Mouse (Mus musculus) heart, adult 8-10 months (tissue): ENCODE results near the gene Atxn1. TPM values are rescaled to one million over a fixed set of nuclear protein-coding genes. Genes with fewer than 3 reads are reported as not detected.
A peak's percentile ranks its signal among the peaks of the same experiment; 100 is the strongest.

ENCODE experiments used
- DNase-seq: peaks from one replicate; pipeline ENCODE4 v3.0.0; 2022; ENCODE audit warnings: low spot score
- total RNA-seq, 4 experiments: library from RNA; stranded (reverse); gene quantifications; 2 replicates each; pipeline ENCODE4 v1.2.4; 2022

The Atxn1 gene
- total RNA-seq, 4 experiments from 2014 or later: 33.5 to 37.8 (median 35.8) TPM

- no peak for DNase-seq
Observed at GRCm38 (mm10) chr13:45931215-45931614, 33.6 kb downstream of the Atxn1 start.

- DNase-seq: no peak
Observed at GRCm38 (mm10) chr13:45929744-45930143, 35.1 kb downstream of the Atxn1 start.

DNA sequence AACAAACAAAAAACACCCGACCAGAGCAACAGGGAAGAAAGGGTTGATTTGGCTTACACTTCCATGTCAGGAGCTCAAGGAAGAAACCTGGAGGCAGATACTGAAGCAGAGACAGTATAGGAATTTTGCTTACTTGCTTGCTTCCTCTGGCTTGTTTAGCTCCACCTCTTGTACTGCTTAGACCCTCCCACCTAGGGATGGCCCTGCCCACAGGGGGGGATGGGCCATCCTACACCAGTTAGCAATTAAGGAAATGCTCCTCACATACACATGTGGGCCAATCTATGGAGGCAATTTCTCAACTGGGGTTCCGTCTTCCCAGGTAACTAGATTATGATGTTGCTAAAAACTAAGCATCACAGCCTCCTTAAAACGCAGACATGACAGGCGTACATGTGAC, 39.5 kb downstream of the Atxn1 start:
- DNase-seq: no peak

- DNase-seq: no peak
Observed at GRCm38 (mm10) chr13:45924555-45924954, 40.3 kb downstream of the Atxn1 start.

DNA sequence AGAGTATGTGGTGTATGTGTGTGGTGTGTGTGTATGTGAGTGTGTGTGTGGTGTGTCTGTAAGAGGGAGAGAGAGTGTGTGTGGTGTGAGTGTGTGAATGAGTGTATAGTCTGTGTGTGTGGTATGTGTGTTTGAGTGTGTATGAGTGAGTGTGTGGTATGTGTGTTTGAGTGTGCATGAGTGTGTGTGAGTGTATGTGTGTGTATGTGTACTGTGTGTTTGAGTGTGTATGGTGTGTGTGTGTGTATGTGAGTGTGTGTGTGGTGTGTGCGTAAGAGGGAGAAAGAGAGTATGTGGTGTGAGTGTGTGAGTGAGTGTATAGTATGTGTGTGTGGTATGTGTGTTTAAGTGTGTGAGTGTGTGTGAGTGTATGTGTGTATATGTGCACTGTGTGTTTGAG, 41.7 kb downstream of the Atxn1 start:
- no peak for DNase-seq

DNA sequence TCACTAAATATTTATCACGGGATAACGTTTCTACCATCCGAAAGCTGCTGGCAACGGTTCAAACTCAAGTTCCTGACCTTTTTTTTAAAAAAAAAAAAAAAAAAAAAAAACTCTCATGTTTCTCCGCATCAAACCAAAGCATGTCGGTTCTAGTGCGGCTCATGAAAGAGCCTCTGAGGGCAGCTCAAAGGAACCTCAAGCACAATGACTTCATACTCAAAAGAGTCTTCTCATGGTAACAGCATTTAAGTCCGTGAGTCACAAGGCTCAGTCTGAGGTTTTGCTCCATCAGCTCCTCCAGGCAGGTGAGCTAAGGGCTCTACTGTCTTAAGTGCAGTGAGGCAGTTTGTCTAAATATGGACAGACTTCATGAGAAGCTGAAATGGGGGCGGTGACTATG, 42.3 kb downstream of the Atxn1 start:
- no peak for DNase-seq

- no peak for DNase-seq
Observed at GRCm38 (mm10) chr13:45918956-45919711, 45.7 kb downstream of the Atxn1 start.

DNA sequence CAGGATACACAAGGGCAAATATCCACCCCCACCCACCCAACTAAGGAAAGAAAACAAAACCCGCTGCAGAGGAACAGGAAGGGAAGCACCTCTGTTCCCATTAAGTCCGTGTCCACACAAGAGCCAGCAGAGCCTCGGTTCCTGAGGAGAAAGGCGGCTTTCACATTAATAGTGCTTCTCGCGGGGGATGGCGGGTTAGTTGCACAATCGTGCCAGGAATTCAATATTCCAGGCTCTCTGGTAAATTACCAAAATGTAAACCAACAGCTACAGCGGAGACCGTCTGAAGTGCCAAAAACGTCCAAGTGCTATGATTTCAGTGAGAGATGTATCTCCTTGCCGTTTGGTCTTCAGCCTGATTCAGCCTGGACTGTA, 46.8 kb downstream of the Atxn1 start:
- DNase-seq: no peak

- DNase-seq: no peak
Observed at GRCm38 (mm10) chr13:45917058-45918005, 47.5 kb downstream of the Atxn1 start.

DNA sequence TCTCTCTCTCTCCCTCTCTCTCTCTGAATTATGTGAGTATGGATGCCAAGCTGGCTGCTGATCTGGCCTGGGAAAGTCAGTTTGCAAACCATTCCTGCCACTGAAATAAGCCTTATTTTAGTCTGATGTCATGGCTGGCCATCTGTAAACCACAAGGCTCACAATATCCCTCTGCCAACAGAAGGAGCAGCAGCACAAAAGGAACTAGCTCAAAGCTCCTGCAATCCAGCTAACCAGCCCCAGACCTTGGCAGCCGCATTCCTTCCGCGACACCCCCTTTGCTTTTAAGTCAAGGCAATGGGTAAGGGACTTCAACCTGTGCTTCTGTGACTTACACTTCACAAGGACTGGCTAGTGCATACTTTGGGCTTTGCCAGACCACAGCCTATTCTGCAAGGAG, 48.9 kb downstream of the Atxn1 start:
- DNase-seq: no peak

DNA sequence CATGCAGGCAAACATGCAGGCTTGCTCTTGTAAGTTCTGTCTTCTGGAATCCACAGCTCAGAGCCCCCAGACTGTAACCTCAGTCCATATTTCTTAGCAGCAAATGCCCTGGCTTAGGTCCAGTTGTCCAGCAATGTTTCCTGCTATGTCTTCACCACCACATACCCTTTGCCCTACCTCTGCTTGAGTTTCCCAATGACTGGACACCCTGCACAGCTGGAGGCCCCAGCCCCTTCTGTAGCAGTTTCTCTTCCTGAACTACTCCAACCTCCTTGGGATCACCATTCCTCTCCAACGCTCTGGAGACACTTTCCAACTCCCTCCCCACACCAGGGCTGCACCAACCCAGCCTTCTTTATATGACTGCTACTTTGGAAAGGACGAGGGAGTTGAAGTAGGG, 49.8 kb downstream of the Atxn1 start:
- no peak for DNase-seq

- no peak for DNase-seq
Observed at GRCm38 (mm10) chr13:45914117-45914516, 50.7 kb downstream of the Atxn1 start.

DNA sequence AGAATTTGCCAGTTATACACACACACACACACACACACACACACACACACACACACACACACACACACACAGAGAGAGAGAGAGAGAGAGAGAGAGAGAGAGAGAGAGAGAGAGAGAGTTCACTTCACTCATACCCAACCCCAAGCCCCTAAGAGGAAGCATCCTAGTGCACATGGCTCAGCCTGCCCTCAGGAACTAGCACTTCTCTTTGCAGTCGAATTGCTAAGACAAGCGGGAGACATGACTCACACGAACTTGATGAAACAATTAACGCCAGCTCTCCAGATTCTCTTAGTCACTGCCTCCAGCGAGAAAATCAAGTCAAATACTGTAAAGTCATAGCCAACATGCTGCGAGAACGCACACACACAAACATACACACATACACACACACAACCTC, 53.0 kb downstream of the Atxn1 start:
- no peak for DNase-seq

DNA sequence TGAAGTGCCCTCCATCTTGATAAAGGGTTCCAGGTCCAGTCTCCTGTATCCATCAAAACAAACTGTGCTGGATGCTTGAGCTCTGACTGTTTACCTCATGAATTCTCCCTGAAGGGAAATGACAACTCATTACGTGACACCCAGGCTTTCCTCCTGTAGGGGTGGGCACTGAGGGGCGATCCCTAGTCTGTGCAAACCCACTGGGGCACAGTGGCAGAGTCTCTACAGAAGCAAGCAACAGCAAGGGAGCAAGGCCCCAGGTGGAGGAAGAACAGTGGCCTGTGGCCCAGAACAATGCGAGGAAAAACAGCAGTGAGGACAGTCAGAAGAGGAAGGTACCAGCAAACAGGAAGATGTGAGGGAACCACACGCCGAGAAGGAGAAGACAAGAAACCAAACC, 53.7 kb downstream of the Atxn1 start:
- no peak for DNase-seq

DNA sequence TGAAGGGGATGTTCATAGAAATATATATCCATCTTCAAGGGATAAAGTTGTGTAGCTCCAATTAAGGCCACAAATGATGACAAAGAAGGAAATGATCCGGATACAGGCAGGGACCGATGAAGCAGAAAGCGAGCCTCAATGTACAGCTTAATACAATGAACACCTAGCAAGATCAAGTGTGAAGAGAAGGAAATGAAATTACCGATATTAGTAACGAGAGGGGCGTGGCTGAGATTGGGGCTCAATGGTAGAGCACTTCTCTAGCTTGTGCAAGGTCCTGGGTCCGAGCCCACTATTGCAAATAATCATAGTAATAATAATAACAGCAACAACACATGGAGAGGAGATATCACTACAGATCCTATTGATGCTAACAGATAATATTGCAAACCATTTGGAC, 54.5 kb downstream of the Atxn1 start:
- DNase-seq: no peak

GRCm38 (mm10) chr13:45907181-45907691, 57.6 kb downstream of the Atxn1 start:
- no peak for DNase-seq

DNA sequence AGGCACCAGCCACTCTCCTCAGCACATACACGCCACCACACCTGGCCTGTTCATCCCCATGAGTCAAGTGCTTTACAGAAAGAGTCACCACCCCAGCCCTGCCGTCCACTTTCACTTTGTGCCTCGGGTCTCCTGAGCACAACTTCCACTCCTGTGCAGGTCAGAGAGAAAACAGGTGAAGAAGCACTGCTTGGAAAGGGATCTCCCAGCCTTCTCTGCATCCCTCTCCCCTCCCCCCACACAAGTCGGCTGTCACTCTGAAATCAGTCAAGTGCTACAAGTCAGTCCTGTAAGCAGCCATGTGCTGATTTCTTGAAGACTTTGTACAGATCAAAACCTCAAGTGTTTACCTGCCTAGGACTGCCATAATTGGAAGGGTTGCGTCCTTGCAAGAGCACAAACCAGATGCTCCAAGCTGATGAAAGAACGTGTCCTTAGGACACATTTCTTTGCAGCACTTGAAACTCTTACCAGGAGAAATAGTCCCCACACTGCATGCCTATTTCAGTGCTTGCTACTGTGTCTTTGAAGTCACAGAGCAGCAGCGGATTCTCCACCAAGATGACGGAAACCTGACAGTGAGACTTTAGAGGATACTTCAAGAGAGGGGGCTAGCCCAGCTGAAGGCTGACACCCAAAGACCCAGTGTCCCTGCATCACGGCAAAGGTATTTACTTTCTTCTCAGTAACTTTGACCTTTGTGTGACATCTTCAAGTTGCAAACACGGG, 58.2 kb downstream of the Atxn1 start:
- no peak for DNase-seq

GRCm38 (mm10) chr13:45904955-45905354, 59.9 kb downstream of the Atxn1 start:
- no peak for DNase-seq

GRCm38 (mm10) chr13:45904456-45904855, 60.4 kb downstream of the Atxn1 start:
- no peak for DNase-seq

DNA sequence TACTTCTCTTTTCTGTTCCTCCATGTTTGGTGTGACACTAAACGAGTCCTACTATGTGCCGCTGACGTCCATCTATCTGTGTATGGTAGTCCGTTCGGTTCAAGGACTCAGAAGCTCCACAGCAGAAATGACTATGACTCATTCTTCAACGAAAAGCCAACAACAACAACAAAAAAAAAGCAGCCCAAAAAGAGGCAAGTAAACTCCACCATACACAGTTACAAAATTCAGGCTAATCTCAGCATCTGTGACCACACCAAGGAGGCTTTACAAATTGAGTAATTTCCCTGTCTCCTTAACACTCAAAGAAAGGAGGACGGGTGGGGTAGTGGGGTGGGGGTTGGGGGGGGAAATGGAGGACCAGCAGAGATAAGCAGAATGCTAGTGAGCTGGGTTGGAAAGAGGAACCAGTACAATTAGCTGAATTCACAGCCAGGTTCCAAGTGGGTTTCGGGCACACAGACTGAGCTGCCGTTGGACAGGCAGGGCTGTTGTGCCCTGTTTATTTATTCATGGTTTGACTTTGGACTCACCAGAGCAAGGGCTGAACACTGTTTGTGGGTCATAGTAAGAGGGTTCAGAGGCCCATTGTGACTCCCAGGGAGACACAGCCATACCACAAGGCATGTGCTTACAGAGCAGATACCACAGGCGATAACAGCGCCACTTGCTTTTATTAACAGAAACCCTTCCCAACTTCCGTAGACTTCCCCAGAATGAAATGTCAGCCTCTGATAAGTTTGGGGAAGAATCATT, 61.1 kb downstream of the Atxn1 start:
- DNase-seq: peak; percentile 28

DNA sequence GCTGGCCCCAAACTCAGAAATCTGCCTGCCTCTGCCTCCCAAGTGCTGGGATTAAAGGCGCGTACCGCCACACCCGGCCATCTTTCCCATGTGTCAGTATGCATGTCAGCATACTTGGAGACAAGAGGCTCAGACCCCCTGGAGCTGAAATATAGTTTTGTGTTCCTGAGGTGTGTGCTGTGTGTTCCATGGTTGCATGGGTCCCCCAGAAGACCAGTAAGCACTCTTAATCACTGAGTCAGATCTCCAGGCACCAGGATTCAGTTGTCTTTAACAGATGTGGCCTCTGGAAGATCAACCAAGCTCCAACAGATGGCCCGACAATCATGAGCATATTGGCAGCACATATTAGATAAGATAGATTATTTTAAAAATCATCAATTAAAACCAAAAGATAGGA, 62.4 kb downstream of the Atxn1 start:
- no peak for DNase-seq
